Mouse (Mus musculus) layer of hippocampus, adult 11-12 months (tissue): ENCODE data around the gene Etv4.

Source experiments
- DNase-seq: peaks from one replicate; pipeline ENCODE4 v3.0.0; 2022; ENCODE audit warnings: low spot score

Gene Etv4

DNA sequence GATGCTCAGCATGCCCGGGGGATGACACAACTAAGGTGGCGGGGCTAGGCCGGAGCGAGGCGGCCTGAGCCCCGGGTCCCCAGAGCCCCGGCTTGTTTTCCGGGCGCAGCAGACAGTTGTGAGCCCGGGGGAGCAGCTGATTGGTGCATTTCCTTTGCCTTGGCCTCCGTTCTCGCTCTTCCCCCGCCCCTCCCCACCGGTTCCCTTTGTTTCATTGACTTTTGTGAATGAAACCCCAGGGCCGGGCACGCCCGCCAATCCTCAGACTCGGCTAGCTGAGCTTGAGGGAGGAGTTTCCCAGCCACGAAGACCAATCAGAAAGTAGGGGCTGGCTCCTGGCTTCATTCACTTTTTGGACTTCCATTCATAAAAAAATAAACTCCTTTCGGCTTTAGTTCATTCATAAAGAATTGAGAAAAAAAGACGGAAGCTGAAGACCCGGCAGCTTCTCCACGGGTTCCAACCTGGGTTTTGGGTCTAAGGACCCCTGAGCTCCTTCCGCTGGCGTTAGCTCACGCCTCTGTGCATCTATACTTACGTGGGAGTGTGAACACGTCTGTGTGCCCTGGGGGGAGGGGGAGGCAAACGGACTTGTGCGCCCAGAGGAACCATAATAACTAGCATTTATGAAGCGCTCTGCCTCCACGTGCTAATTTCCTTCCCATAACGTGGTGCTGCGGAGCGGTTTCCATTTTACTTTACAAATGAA is at the start of gene Etv4:
Etv4 (minus strand) TSS at position 229 of the 709 bp plus-strand sequence.
- peak; percentile 87 for DNase-seq

GRCm38 (mm10) chr11:101832001-101832400 is 46.8 kb upstream of the Etv4 start:
- DNase-seq, result peak; percentile 34

GRCm38 (mm10) chr11:101830616-101831015 is 45.4 kb upstream of the Etv4 start:
- DNase-seq, result no peak

- DNase-seq, result no peak
Observed at GRCm38 (mm10) chr11:101830112-101830511, 44.9 kb upstream of the Etv4 start.

DNA sequence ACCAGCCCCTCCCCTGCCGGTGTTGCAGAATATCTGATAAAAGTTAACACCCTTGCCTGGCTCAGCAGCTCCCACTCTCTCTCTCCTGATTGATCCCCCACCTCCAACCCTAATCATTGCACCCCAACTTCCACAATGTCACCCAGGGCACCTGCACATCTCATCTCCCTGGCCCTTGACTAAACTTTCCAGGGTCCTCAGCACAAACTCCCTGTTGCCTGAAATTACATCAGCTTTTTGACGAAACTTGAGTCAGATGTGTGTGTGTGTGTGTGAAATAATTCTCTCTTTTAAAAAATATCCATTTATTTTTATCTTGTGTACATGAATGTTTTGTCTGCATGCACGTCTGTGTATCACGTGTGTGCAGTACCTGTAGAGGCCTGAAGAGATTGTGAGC is 43.5 kb upstream of the Etv4 start:
- DNase-seq, result no peak

DNA sequence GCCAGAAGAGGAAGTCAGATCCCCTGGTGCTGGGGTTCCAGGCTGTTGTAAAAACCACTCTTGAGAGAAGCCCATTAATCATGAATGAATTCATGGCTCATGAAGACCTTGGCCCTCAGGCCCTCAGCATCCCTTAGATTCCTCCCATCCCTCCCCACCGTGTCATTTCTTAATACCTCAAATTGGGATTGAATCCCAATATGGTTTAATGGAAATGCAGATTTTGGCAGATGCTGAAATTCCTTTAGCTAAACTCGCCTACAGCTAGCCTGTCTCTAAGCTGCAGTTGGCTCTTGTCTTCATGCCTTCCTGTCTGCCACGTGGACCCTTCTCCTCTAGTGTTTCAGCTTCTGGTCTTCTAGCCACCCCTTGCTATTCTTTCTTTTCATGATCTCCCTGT is 38.0 kb upstream of the Etv4 start:
- no peak for DNase-seq

GRCm38 (mm10) chr11:101820899-101821298 is 35.7 kb upstream of the Etv4 start:
- DNase-seq, result no peak

- DNase-seq, result no peak
Observed at GRCm38 (mm10) chr11:101819853-101820252, 34.7 kb upstream of the Etv4 start.

GRCm38 (mm10) chr11:101815103-101816085 is 30.2 kb upstream of the Etv4 start:
- DNase-seq, result no peak

GRCm38 (mm10) chr11:101814375-101815102 is 29.4 kb upstream of the Etv4 start:
- peak; percentile 69 for DNase-seq

- peak; percentile 87 for DNase-seq
Observed at GRCm38 (mm10) chr11:101813259-101813658, 28.1 kb upstream of the Etv4 start.

DNA sequence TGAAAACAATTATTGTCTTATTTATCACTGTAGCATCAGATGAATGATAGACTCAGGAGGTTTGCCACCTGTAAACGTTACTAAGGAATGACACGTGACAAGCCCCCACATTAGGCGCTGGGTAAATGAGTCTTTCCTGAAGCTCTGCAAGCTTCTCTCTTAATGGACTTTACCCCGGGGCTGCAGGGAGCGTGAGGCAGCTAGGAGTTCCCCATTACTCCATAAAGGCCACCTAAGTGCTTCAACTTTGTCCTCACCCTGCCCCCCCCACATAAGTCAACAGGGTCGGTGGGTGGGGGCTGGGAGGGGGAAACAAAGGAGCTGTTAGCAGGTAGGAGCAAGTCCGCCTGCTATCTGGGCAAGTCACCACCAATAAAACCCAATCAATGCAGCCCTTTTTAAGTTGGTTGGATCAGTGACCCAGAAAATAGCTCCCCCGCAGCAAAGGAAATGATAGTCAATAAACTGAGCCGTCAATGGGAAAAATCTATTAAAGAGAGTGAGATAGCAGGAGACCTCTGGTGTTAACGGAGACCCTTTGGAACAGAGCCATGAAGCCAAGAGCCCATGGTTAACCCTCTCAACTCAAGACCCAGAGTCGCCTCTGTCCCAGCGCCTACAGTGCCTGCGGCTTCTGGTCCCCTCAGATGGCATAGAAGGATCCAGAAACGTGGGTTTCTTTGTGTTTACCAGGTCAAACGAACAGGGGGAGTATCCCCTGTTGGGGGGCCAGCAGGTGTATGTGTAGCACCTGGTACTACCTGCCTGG is 24.1 kb upstream of the Etv4 start:
- DNase-seq, result no peak

- peak; percentile 15 for DNase-seq
Observed at GRCm38 (mm10) chr11:101807266-101807665, 22.1 kb upstream of the Etv4 start.

DNA sequence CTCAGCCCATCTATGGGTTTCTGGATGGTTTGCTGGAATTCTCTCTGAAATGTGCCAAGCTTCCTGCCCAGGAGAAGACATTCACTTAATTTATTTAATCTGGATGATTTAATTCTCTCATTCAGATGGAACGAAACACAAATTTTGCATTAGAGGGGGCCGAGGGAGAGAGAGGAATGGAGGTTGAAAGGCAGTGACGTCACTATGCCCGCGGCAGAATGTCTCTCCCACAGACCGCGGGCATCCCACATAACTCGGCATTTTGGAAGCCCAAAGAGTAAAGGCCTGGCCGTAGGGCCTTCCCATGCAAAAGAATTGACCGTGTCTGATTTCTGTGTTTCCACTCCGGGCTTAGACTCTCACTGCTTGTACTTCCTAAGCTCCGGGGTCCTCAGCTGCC is 21.6 kb upstream of the Etv4 start:
- no peak for DNase-seq

GRCm38 (mm10) chr11:101805113-101805704 is 20.0 kb upstream of the Etv4 start:
- DNase-seq, result no peak

DNA sequence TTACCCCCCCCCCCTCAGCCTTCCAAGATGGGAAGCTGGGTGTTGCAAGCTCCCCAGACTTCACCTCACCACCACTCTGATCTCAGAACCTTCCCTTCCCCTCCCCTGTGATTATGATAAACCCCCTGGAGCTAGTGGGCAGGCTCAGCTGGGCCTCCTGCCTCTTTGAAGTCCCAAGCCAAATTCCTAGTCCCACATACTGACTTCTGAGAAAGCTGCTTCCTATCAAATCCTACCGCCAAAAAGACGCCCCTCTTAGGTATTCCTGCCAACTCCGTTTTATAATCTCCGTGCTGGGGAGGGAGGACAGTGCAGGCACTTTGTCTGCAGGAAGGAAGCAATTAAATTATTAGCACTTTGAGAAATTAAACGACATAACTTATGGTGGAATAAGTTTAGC is 16.2 kb upstream of the Etv4 start:
- no peak for DNase-seq

DNA sequence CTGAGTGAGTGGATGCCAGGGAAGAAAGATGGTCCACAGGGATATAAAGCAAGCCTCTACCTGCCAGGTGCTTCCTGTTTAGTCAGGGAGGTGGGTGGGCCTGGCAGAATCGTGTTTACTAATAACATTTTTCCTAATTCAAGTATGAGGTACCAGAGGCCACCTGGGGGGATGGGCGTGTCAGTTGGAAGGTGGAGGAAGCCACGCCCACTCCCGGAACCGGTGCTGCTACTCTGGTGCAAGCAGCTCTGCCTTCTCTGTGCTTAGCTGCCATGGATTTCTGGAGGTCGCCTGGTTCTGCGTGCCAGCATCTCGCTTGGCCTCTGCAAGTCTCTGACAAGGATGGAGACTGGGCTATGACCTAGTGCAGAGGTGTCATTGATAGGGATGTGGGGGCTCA is 12.9 kb upstream of the Etv4 start:
- DNase-seq, result no peak

GRCm38 (mm10) chr11:101797355-101797754 is 12.2 kb upstream of the Etv4 start:
- no peak for DNase-seq

GRCm38 (mm10) chr11:101790811-101791526 is 5.8 kb upstream of the Etv4 start:
- no peak for DNase-seq

DNA sequence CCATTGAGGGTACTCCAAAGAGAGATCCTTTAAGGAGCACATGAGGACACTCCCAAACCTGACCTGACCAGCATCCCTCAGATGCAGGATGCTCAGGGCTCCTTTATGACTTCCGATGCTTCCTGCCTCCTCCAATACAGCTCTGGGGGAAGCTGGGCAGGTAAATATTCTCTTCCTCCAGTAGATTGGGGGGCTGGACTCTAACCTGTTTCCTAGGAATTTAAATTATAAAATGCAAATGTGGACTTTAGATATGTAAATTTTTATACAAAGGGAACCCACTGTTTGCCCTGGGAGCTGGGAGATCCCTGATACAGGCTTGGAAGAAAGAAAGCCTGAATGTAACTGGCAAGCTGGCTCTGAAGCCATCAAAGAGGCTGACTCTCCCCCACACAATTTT is 2.3 kb upstream of the Etv4 start:
- DNase-seq, result no peak

DNA sequence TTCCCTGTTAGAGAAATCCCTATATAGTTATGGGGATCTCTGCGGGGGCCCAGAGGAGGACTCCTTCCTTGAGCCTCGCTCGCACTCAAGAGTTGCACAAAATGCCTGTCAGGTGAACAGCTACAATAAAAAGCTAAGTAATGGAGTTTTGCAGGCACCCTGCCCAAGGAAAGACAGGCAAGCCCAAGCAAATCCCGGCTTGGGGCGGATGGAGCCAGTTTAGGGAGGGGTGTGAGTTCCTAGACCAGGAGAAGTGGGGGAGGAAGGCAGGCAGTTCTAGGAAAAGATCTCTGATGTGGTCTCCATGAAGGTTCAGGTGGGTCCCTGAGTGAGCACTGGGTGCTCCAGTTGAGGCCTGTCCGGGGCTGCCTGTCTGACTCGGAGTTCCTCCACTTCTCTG is 1.5 kb upstream of the Etv4 start:
- no peak for DNase-seq
